In genomic region chrX:71623843-71624242, GRCm38 (mm10) we compare ENCODE assay signal across 8 mouse cellular contexts. TPM values are rescaled to one million over a fixed set of nuclear protein-coding genes. Genes with fewer than 3 reads are reported as not detected.
A peak's percentile ranks its signal among the peaks of the same experiment; 100 is the strongest.
DNase-seq lines count a peak whose midpoint lies in the region; ATAC-seq and TF ChIP-seq lines count a peak whose summit lies in the region.
"Had no signal": no experiment of that assay in that cellular context is flagged by ENCODE, and none has a peak within 500 bp of the region (broad histone marks: within the 10 kb centered on the region; RNA-seq: fewer than 3 reads in every experiment).

No protein-coding gene starts in this region.

- no peak overlapping the region for H3K4me3 ChIP-seq in intestine, postnatal 0 days (ENCODE audit: low read depth, low read length)
- no peak overlapping the region for H3K4me3 ChIP-seq in intestine, embryonic 15.5 days (replicated peaks)
- no peak overlapping the region for H3K4me3 ChIP-seq in ES-Bruce4 (ENCODE audit: low read depth, low read length)
- no peak overlapping the region for H3K4me3 ChIP-seq in lung, adult 2 months (replicated peaks; ENCODE audit: extremely low read depth, low read depth, low read length)
- H3K4me3 ChIP-seq: liver, embryonic 13.5 days had no signal

- no peak for ATAC-seq in intestine, postnatal 0 days
- ATAC-seq in intestine, embryonic 15.5 days: no peak

- H3K27ac ChIP-seq in intestine, postnatal 0 days (ENCODE audit: low read depth, low read length): no peak overlapping the region
- no peak overlapping the region for H3K27ac ChIP-seq in intestine, embryonic 15.5 days
- no peak overlapping the region for H3K27ac ChIP-seq in ES-Bruce4 (ENCODE audit: insufficient read depth, low read length)
- H3K27ac ChIP-seq: liver, embryonic 13.5 days had no signal

- H3K9me3 ChIP-seq in intestine, postnatal 0 days (ENCODE audit: control insufficient read depth): no peaks in the 10 kb centered on the region
- H3K9me3 ChIP-seq in intestine, embryonic 15.5 days: no peaks in the 10 kb centered on the region
- no peaks in the 10 kb centered on the region for H3K9me3 ChIP-seq in ES-Bruce4 (replicated peaks; ENCODE audit: control insufficient read depth, insufficient read depth, low read length, poor library complexity, severe bottlenecking)
- H3K9me3 ChIP-seq: liver, embryonic 13.5 days had no signal

- H3K4me1 ChIP-seq in intestine, postnatal 0 days (replicated peaks; ENCODE audit: control insufficient read depth, insufficient read depth, low read length): no peaks in the 10 kb centered on the region
- H3K4me1 ChIP-seq in intestine, embryonic 15.5 days (replicated peaks): no peaks in the 10 kb centered on the region
- no peaks in the 10 kb centered on the region for H3K4me1 ChIP-seq in ES-Bruce4 (ENCODE audit: control insufficient read depth, insufficient read depth, low read length)
- no peaks in the 10 kb centered on the region for H3K4me1 ChIP-seq in lung, adult 2 months (ENCODE audit: control insufficient read depth, insufficient read depth, low read length)
- H3K4me1 ChIP-seq: liver, embryonic 13.5 days had no signal

- no peaks in the 10 kb centered on the region for H3K27me3 ChIP-seq in intestine, postnatal 0 days (replicated peaks; ENCODE audit: control insufficient read depth, insufficient read depth, low read length)
- no peaks in the 10 kb centered on the region for H3K27me3 ChIP-seq in intestine, embryonic 15.5 days (replicated peaks)
- no peaks in the 10 kb centered on the region for H3K27me3 ChIP-seq in ES-Bruce4 (ENCODE audit: control insufficient read depth, insufficient read depth, low read length, poor library complexity, severe bottlenecking)
- H3K27me3 ChIP-seq: liver, embryonic 13.5 days had no signal

- no peaks in the 10 kb centered on the region for H3K36me3 ChIP-seq in intestine, postnatal 0 days (ENCODE audit: control insufficient read depth, insufficient read depth)
- H3K36me3 ChIP-seq in intestine, embryonic 15.5 days: no peaks in the 10 kb centered on the region
- no peaks in the 10 kb centered on the region for H3K36me3 ChIP-seq in ES-Bruce4 (ENCODE audit: control insufficient read depth, insufficient read depth, low read length, poor library complexity, severe bottlenecking)
- H3K36me3 ChIP-seq: liver, embryonic 13.5 days had no signal

- peak; percentile 71 for TF ChIP-seq CTCF in intestine, postnatal 0 days (IDR thresholded peaks at IDR 0.05; ENCODE audit: low read depth)
- peak; percentile 60 for TF ChIP-seq CTCF in ES-Bruce4 (IDR thresholded peaks at IDR 0.05; ENCODE audit: low read depth, low read length)
- peak; percentile 50 for TF ChIP-seq CTCF in lung, adult 2 months (IDR thresholded peaks at IDR 0.05; ENCODE audit: insufficient read depth, low read length)

- WGBS in intestine, postnatal 0 days: 21% methylated on average over 1 of the region's 1 CpGs
- 0% methylated on average over 1 of the region's 1 CpGs for WGBS in intestine, embryonic 15.5 days
- 27% methylated on average over 1 of the region's 1 CpGs for WGBS in lung, adult 2 months

- DNase-seq in A20 (ENCODE audit: low read depth, low spot score): peak; percentile 35
- peak; percentile 43 for DNase-seq in c-Kit-positive CD71-negative TER-119-negative erythroid progenitor cells, embryonic 14.5 days (ENCODE audit: low read depth)
- DNase-seq in lung, adult 2 months: no peak
- DNase-seq in thymus, postnatal 25 days: peak; percentile 27
- DNase-seq: liver, embryonic 13.5 days had no signal

- no peak overlapping the region for H3K9ac ChIP-seq in intestine, postnatal 0 days (ENCODE audit: low read depth, low read length)
- H3K9ac ChIP-seq in intestine, embryonic 15.5 days: no peak overlapping the region
- H3K9ac ChIP-seq in ES-Bruce4 (ENCODE audit: low read depth, poor library complexity, severe bottlenecking): no peak overlapping the region
- H3K9ac ChIP-seq: liver, embryonic 13.5 days had no signal

- TF ChIP-seq POLR2A in ES-Bruce4 (IDR thresholded peaks at IDR 0.05; ENCODE audit: insufficient read depth, low read length): no peak
- TF ChIP-seq POLR2A in lung, adult 2 months (IDR thresholded peaks at IDR 0.05; ENCODE audit: borderline replicate concordance, extremely low read depth, low read depth, low read length): no peak

- no peak overlapping the region for H3K4me2 ChIP-seq in intestine, postnatal 0 days (replicated peaks; ENCODE audit: low read depth)
- no peak overlapping the region for H3K4me2 ChIP-seq in intestine, embryonic 15.5 days (replicated peaks)
- H3K4me2 ChIP-seq: liver, embryonic 13.5 days had no signal

- TF ChIP-seq EP300 in ES-Bruce4 (IDR thresholded peaks at IDR 0.05; ENCODE audit: insufficient read depth, low read depth, low read length): no peak

RNA-seq across cellular contexts. Expression of gene Gpr50, which starts 39.6 kb away (rescaled TPM):
- polyA plus RNA-seq in intestine, postnatal 0 days (2015; fragmentation: Nextera tagmentation; extraction: Ambion mirVana): 8.0 and 9.4 TPM in 2 replicates
- polyA plus RNA-seq in intestine, embryonic 15.5 days (2015; fragmentation: Nextera tagmentation; extraction: Ambion mirVana): 0.87 and 1.1 TPM in 2 replicates
- 0.21 TPM in 1 of 2 replicates, not detected in the other for polyA plus RNA-seq in ES-Bruce4 (2011; ENCODE audit: insufficient read depth, insufficient read length, low read depth, missing spikeins)
- 0.05 TPM in 1 of 2 replicates, not detected in the other for polyA plus RNA-seq in lung, adult 2 months (2012; rRNA removed)
